Mouse (Mus musculus): ENCODE results near the gene Fggy. TPM values are rescaled to one million over a fixed set of nuclear protein-coding genes. Genes with fewer than 3 reads are reported as not detected.

The Fggy gene
- polyA plus RNA-seq, 1 experiment from 2014 or later = 9.2 TPM

DNA sequence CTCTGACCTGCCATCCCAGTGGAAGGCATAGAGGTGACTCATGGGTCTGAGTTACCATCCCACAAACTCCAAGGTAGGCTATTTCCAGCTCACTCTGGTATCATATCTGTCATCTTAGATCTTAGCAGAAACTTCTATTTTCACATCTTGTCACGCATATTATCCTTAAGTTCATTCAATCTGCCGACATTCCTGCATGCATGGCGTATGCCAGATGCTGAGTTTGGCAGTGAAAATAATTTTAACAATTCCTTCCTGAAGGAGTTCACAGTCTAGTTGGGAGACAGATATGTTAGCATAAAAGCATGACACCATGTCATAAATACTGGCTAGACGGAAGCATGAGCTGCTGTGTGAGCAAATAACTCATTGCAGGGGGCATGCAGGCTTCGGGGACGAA lies 360.4 kb downstream of the Fggy start:
- 70% methylated on average over 6 of the region's 6 CpGs for WGBS
- Histone ChIP-seq H3K4me2 (ENCODE audit: low read depth, low read length) (no peak overlapping the region), H3K27ac (replicated peaks; ENCODE audit: low read depth, low read length) (no peak overlapping the region), H3K4me3 (ENCODE audit: low read depth, low read length) (no peak overlapping the region), H3K36me3 (replicated peaks; ENCODE audit: control insufficient read depth, insufficient read depth, low read depth, low read length) (no peaks in the 10 kb centered on the region), H3K9ac (replicated peaks; ENCODE audit: low read length) (no peak overlapping the region), H3K27me3 (ENCODE audit: control insufficient read depth, insufficient read depth, low read length) (no peaks in the 10 kb centered on the region), H3K4me1 (ENCODE audit: control insufficient read depth, insufficient read depth, low read length) (no peaks in the 10 kb centered on the region; the same call in 1 of the 2 replicates), H3K9me3 (replicated peaks; ENCODE audit: control insufficient read depth, low read length) (no peaks in the 10 kb centered on the region)
- no peak for ATAC-seq (replicated peaks; ENCODE audit: insufficient number of reproducible peaks, low FRiP score, low TSS enrichment, low read depth)
- no peak for DNase-seq (ENCODE audit: low spot score)

DNA sequence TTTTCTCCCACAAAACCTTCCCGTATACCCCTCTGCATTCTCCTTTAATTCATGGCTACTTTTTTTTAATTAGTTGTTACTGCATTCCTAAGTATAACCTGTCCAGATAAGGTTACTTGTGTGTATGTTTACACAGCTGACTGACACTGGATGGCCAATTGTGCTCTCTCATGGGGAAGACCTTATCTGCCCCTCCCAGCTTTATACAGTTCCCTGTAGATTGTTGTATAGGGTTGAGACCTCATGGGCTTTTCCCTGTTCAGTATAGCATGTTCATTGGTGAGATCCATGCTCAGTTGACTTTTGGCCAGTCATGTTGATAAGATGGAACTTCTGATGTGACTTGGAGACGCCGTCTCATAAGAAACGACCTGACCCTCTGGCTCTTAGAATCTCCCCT lies 363.1 kb downstream of the Fggy start:
- no peak for ATAC-seq (replicated peaks; ENCODE audit: insufficient number of reproducible peaks, low FRiP score, low TSS enrichment, low read depth)
- Histone ChIP-seq H3K4me3 (ENCODE audit: low read depth, low read length) (no peak overlapping the region), H3K9me3 (replicated peaks; ENCODE audit: control insufficient read depth, low read length) (no peaks in the 10 kb centered on the region), H3K27ac (replicated peaks; ENCODE audit: low read depth, low read length) (no peak overlapping the region), H3K36me3 (replicated peaks; ENCODE audit: control insufficient read depth, insufficient read depth, low read depth, low read length) (no peaks in the 10 kb centered on the region), H3K9ac (replicated peaks; ENCODE audit: low read length) (no peak overlapping the region), H3K4me1 (ENCODE audit: control insufficient read depth, insufficient read depth, low read length) (no peaks in the 10 kb centered on the region; the same call in 1 of the 2 replicates), H3K27me3 (ENCODE audit: control insufficient read depth, insufficient read depth, low read length) (no peaks in the 10 kb centered on the region), H3K4me2 (ENCODE audit: low read depth, low read length) (no peak overlapping the region)
- DNase-seq (ENCODE audit: low spot score) = no peak
- 71% methylated on average over 4 of the region's 4 CpGs for WGBS

DNA sequence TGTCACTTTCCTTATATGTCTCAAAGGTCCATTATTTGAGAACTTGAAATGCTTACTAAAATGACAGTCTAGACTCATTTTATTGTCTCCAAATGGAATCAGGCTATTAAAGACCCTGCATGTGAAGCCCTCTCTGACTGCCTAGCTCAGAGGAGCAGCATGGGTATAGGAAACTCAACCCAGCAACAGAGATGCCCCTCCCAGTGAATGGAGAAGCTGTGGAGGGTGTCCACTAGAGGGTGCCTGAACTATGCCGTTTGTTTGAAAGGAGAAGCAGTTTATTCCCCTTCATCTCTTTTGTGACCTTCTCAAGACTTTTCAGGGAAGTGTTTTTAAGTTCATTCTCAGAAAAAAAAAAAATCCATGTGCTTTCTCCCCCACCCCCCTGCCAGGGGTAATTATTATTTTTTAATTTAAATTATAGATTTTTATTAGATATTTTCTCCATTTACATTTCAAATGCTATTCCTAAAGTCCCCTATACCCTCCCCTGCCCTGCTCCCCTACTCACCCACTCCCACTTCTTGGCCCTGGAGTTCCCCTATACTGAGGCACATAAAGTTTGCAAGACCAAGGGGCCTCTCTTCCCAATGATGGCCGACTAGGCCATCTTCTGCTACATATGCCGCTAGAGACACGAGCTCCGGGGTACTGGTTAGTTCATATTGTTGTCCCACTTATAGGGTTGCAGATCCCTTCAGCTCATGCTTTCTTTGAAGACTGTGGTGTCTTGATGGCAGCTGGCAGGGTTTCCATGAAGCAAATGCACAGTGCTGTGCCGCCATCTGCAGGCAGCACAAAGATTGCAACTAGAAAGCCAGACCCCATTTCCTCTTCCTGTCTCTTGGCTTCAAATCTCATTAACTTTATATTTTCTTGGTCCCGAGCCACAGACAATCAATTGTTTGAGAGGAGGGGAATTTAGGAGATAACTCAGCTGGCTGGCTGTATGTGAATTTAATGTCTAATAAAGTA lies 367.2 kb downstream of the Fggy start:
- Histone ChIP-seq H3K36me3 (replicated peaks; ENCODE audit: control insufficient read depth, insufficient read depth, low read depth, low read length) (no peaks in the 10 kb centered on the region), H3K4me3 (ENCODE audit: low read depth, low read length) (no peak overlapping the region), H3K4me2 (ENCODE audit: low read depth, low read length) (no peak overlapping the region), H3K27ac (replicated peaks; ENCODE audit: low read depth, low read length) (no peak overlapping the region), H3K27me3 (ENCODE audit: control insufficient read depth, insufficient read depth, low read length) (no peaks in the 10 kb centered on the region), H3K4me1 (ENCODE audit: control insufficient read depth, insufficient read depth, low read length) (no peaks in the 10 kb centered on the region), H3K9ac (replicated peaks; ENCODE audit: low read length) (no peak overlapping the region), H3K9me3 (replicated peaks; ENCODE audit: control insufficient read depth, low read length) (no peaks in the 10 kb centered on the region)
- 13% methylated on average over 7 of the region's 7 CpGs for WGBS
- ATAC-seq (replicated peaks; ENCODE audit: insufficient number of reproducible peaks, low FRiP score, low TSS enrichment, low read depth) (no peak), DNase-seq (ENCODE audit: low spot score) (peak; percentile 83)

DNA sequence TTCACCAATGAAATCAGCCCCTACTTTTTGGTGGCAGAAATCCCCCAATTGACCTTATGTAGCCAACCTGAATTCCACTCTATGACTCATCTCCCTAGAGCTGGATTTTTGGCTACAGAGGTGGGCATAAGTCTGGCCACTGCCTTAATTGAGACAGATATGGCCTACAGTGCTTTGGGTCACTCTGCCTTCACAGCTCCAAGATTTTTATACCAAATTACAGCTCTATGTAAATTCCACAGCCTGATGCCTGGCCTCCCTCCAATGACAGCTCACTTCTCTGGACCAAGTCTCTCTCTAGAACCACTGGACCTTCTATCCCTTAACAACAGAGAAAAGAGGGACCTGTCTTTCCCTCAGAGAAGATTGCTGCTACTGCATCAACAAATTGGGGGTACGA lies 371.5 kb downstream of the Fggy start:
- H3K27me3 ChIP-seq (ENCODE audit: control insufficient read depth, insufficient read depth, low read length) = no peaks in the 10 kb centered on the region
- H3K9me3 ChIP-seq (replicated peaks; ENCODE audit: control insufficient read depth, low read length) = no peaks in the 10 kb centered on the region
- no peak overlapping the region for H3K4me2 ChIP-seq (ENCODE audit: low read depth, low read length)
- H3K9ac ChIP-seq (replicated peaks; ENCODE audit: low read length) = no peak overlapping the region
- H3K4me1 ChIP-seq (ENCODE audit: control insufficient read depth, insufficient read depth, low read length) = no peaks in the 10 kb centered on the region
- H3K36me3 ChIP-seq (replicated peaks; ENCODE audit: control insufficient read depth, insufficient read depth, low read depth, low read length) = no peaks in the 10 kb centered on the region
- ATAC-seq (replicated peaks; ENCODE audit: insufficient number of reproducible peaks, low FRiP score, low TSS enrichment, low read depth) (no peak), DNase-seq (ENCODE audit: low spot score) (no peak)
- WGBS = 89% methylated on average over 1 of the region's 1 CpGs
- H3K4me3 ChIP-seq (ENCODE audit: low read depth, low read length) = no peak overlapping the region
- H3K27ac ChIP-seq (replicated peaks; ENCODE audit: low read depth, low read length) = no peak overlapping the region

DNA sequence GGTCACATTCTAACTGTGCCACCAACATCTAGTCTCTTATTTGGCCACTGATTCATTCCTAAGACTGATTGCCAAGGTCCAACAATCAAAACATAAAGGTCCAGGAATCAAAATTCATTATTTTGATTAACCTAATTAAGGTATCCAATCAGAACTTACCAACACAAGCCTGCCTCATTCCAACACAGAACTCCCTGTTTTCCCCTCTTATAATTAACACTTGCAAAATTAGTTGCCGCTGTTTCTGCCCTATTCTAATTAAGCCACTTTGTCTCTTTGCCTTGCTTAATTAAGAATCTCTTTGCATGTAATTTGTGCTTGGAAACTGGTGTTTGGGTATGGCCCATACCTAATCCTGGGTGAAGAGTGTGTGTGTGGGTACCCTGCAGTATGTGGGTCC lies 372.6 kb downstream of the Fggy start:
- no peak for ATAC-seq (replicated peaks; ENCODE audit: insufficient number of reproducible peaks, low FRiP score, low TSS enrichment, low read depth)
- 83% methylated on average over 1 of the region's 1 CpGs for WGBS
- no peak overlapping the region for H3K4me3 ChIP-seq (ENCODE audit: low read depth, low read length)

DNA sequence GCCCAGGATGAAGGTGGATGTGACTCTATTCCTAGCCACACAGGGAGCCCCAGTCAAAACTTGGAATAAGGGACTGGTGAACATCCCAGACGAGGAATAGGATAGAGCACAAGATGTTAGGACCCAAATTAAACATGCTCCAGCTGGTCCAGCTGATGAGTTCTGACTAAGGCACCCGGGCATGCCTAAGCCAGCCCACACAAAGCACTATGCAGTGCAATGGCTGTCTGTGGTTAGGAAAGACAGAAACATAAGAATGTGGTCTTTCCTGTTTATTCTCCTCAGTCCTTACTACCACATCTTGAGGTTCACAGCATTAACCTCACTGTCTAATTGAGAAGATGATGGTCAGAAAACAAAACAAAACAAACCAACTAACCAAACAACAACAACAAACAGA lies 374.0 kb downstream of the Fggy start:
- no peak overlapping the region for H3K4me2 ChIP-seq (ENCODE audit: low read depth, low read length)
- no peak for DNase-seq (ENCODE audit: low spot score)
- no peak overlapping the region for H3K27ac ChIP-seq (replicated peaks; ENCODE audit: low read depth, low read length)
- H3K4me3 ChIP-seq (ENCODE audit: low read depth, low read length) = no peak overlapping the region
- no peak overlapping the region for H3K9ac ChIP-seq (replicated peaks; ENCODE audit: low read length)
- H3K4me1 ChIP-seq (ENCODE audit: control insufficient read depth, insufficient read depth, low read length) = no peaks in the 10 kb centered on the region
- 73% methylated on average over 2 of the region's 2 CpGs for WGBS
- no peaks in the 10 kb centered on the region for H3K27me3 ChIP-seq (ENCODE audit: control insufficient read depth, insufficient read depth, low read length)
- H3K9me3 ChIP-seq (replicated peaks; ENCODE audit: control insufficient read depth, low read length) = no peaks in the 10 kb centered on the region
- ATAC-seq (replicated peaks; ENCODE audit: insufficient number of reproducible peaks, low FRiP score, low TSS enrichment, low read depth) = no peak
- H3K36me3 ChIP-seq (replicated peaks; ENCODE audit: control insufficient read depth, insufficient read depth, low read depth, low read length) = no peaks in the 10 kb centered on the region

More for the DNA sequence above, 372.6 kb downstream of the Fggy start:
- Histone ChIP-seq H3K27me3 (ENCODE audit: control insufficient read depth, insufficient read depth, low read length) (no peaks in the 10 kb centered on the region), H3K9me3 (replicated peaks; ENCODE audit: control insufficient read depth, low read length) (no peaks in the 10 kb centered on the region), H3K4me1 (ENCODE audit: control insufficient read depth, insufficient read depth, low read length) (no peaks in the 10 kb centered on the region), H3K4me2 (ENCODE audit: low read depth, low read length) (no peak overlapping the region), H3K9ac (replicated peaks; ENCODE audit: low read length) (no peak overlapping the region), H3K36me3 (replicated peaks; ENCODE audit: control insufficient read depth, insufficient read depth, low read depth, low read length) (no peaks in the 10 kb centered on the region), H3K27ac (replicated peaks; ENCODE audit: low read depth, low read length) (no peak overlapping the region)
- DNase-seq (ENCODE audit: low spot score) = no peak

DNA sequence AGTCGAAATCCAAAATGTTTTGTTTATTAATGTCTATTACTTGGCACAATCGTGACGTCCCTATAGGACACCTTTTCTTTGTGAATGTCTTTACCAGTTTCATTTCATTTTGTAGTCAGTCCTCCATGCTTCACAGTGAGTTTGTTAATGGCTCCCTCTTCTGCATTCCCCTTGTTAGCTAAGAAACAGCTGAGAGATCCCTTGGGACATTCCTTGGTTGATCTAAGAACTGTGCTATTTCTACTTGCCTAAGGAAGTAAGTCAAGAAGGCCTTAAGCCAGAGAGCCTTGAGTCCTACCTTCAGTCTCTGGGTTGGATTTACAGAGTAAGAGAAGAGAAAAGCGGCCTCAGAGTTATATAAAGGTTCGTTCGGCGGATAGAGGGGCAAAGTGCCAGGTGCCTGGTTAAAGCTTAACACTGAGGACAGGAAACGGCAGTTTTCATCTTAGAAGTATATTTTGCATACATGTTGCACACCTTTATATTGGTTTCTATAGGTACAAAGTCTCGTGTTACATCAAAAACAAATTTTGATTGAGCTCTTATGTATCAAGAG lies 376.6 kb downstream of the Fggy start:
- H3K9ac ChIP-seq (replicated peaks; ENCODE audit: low read length) = no peak overlapping the region
- WGBS = 89% methylated on average over 9 of the region's 9 CpGs
- H3K36me3 ChIP-seq (replicated peaks; ENCODE audit: control insufficient read depth, insufficient read depth, low read depth, low read length) = no peaks in the 10 kb centered on the region

DNA sequence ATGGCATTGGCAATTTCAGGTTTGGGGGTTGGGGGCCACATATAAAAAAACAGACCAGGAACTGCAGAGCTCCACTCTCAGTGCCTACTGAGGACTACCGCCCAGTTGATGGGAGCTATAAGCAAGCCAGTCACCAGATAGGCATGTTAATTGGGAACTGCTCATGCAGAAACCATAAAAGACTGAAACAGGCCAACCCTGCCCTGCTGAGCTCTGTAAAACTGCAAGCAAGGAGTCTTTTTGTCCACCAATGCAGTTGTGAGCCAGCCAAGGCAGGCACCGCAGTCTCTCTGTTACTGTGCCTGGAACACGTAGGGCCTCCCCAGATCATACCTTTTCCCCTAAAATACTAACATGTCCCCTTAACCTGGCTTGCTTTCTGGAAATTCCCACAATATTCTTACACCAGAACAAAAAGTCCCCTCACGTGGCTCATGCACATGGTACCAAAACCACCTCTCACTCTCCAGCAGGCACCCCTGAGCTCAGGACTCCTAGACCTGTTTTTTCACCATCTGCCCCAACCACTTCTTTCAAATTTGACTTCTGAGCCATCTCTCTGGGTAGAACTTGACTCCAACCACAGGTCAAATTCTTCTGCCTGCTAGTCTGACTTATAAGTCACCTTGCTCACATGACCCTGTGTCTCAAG lies 377.2 kb downstream of the Fggy start:
- DNase-seq (ENCODE audit: low spot score) = no peak

More for the DNA sequence above, 376.6 kb downstream of the Fggy start:
- Histone ChIP-seq H3K4me1 (ENCODE audit: control insufficient read depth, insufficient read depth, low read length) (no peaks in the 10 kb centered on the region), H3K9me3 (replicated peaks; ENCODE audit: control insufficient read depth, low read length) (no peaks in the 10 kb centered on the region), H3K4me2 (ENCODE audit: low read depth, low read length) (no peak overlapping the region), H3K27me3 (ENCODE audit: control insufficient read depth, insufficient read depth, low read length) (no peaks in the 10 kb centered on the region), H3K4me3 (ENCODE audit: low read depth, low read length) (no peak overlapping the region), H3K27ac (replicated peaks; ENCODE audit: low read depth, low read length) (no peak overlapping the region)
- DNase-seq (ENCODE audit: low spot score) (no peak), ATAC-seq (replicated peaks; ENCODE audit: insufficient number of reproducible peaks, low FRiP score, low TSS enrichment, low read depth) (no peak)

More for the DNA sequence above, 377.2 kb downstream of the Fggy start:
- WGBS = 84% methylated on average over 4 of the region's 4 CpGs
- Histone ChIP-seq H3K9me3 (replicated peaks; ENCODE audit: control insufficient read depth, low read length) (no peaks in the 10 kb centered on the region), H3K27me3 (ENCODE audit: control insufficient read depth, insufficient read depth, low read length) (no peaks in the 10 kb centered on the region), H3K36me3 (replicated peaks; ENCODE audit: control insufficient read depth, insufficient read depth, low read depth, low read length) (no peaks in the 10 kb centered on the region), H3K4me1 (ENCODE audit: control insufficient read depth, insufficient read depth, low read length) (no peaks in the 10 kb centered on the region), H3K4me2 (ENCODE audit: low read depth, low read length) (no peak overlapping the region), H3K4me3 (ENCODE audit: low read depth, low read length) (no peak overlapping the region), H3K27ac (replicated peaks; ENCODE audit: low read depth, low read length) (no peak overlapping the region), H3K9ac (replicated peaks; ENCODE audit: low read length) (no peak overlapping the region)
- ATAC-seq (replicated peaks; ENCODE audit: insufficient number of reproducible peaks, low FRiP score, low TSS enrichment, low read depth) = no peak

Data from embryonic facial prominence, embryonic 11.5 days (tissue).